Mouse (Mus musculus) embryonic fibroblast, embryonic 13.5 days (primary cell): ENCODE results near the gene 4930469K13Rik.

Experiments used
- CTCF ChIP-seq: IDR thresholded peaks from 2 replicates; pipeline ENCODE4 v1.5.1; 2011; ENCODE audit warnings: mild to moderate bottlenecking, control low read depth, low read length, moderate library complexity, borderline replicate concordance; ENCODE audit not compliant: insufficient read depth
- POLR2A ChIP-seq: IDR thresholded peaks from 2 replicates; pipeline ENCODE4 v1.6.1; 2011; ENCODE audit warnings: low read depth, mild to moderate bottlenecking, control low read depth, low read length, moderate library complexity

GRCm38 (mm10) chr11:34054031-34054727 is 44.2 kb downstream of the 4930469K13Rik start:
- TF ChIP-seq POLR2A (no peak), CTCF (no peak)
